Mouse (Mus musculus) left cerebral cortex, adult 8-10 months (tissue): ENCODE measurements at regions not wholly inside any gene's neighbourhood (a gene's known extent, or its start where the extent isn't known, plus 50 kb on each side); places are given as distances from the start of the nearest gene placed in this dataset.
A peak's percentile ranks its signal among the peaks of the same experiment; 100 is the strongest.
"Not testable (repeated sequence)": the region's sequence is repeated elsewhere in the genome, so short reads cannot be mapped to it uniquely, and the experiment has no call there.

Experiments used
- DNase-seq, 2 experiments: peaks; one replicate each; pipeline ENCODE4 v3.0.0; 2022; ENCODE audit warnings: low spot score in 2 of 2

DNA sequence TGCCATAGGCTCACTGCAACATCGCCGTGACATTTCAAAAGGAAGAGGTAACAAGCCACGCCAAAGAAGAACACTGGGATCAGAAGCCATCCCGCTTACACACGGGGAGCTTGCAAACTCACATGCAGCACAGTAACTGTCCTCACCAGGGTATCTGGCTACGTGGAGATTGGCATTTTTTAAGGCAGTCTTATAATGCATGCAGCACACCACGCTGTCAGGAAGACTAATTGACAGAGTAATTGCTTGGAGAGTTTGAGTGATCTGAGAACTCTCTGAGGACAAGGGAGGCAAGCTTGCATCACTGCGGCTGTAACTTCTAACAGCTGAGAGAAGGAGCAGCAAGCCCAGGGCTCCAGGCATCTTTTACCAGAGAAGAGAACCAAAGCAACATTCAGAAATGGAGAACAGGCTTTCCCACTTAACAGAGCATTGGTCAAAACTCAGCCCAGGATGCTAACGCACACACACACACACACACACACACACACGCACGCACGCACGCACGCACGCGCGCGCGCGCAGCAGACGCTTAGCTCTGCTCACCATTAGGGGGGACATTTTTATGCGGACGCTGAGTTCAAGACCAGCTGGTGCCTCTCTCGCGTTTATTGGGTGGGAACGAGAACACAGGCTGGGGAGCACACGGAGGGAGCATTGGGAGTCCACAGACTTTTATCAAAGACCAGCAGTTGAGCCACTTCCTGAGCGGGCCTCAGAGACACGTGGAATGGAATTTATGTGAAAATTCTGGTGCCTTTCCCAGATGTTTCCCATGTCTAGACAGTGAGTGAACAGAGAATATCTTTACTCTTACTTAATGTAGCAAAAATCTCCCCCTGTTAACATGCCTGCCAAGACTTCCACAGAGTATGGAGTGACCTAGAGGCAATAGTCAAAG, 66.6 kb downstream of the 1700129C05Rik start:
- no peak for DNase-seq

DNA sequence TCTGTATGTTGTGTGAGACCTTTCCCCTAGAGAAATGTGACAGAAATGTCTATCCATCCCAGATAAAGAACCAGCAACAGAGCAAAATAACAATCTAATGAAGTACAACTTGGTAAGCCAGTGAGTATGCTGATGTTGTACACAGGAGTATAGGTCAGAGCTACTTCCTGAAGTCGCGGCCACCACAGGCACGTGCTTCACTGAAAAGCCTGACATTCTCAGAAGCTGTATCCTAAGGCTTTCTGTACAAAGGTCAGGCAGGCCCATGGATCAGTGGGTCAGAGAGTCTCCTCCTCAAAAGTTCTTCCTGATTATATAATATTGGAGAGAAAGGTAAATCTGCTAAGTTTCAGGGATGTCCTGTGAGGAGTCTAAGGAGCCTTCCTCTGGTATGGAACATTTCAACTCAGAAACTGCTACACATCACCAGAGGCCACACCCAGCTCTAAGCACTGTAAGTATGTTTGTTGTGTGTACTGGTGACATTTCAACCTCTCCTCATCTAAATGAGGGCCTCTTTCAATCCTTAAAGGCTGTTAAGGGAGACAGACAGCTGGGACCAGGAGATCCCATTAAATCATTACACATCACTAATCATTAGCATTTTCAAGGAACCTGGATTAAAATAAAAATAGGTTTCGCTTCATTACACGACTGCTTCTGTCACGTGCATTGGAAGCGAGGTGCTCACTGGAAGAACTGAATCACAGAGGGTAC, 70.2 kb downstream of the 1700129C05Rik start:
- DNase-seq = no peak

GRCm38 (mm10) chr14:59070056-59070455, 72.6 kb downstream of the 1700129C05Rik start:
- no peak for DNase-seq

- DNase-seq = peak in 1 of 2 experiments; percentile 7
Measured at GRCm38 (mm10) chr14:59066456-59067220, 76.1 kb downstream of the 1700129C05Rik start.

DNA sequence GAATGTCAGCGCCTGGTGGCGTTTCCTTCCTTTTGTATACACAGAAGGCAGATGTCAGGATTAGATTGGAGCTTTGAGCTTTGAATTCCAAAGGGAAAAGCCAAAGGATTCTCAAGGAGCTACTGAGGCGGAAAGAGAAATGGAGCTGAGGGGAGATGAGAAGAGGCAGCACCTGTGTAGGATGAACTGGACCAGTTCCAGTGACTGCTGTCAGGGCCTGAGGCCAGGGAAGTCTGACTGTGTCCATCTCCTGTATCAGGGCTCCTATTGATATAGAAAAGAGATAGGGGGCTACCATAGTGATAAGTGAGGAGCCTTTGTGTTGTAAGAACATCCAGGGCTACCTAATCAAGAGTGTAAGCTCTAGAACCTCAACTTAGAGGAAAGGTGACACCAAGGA, 79.5 kb downstream of the 1700129C05Rik start:
- no peak for DNase-seq

DNA sequence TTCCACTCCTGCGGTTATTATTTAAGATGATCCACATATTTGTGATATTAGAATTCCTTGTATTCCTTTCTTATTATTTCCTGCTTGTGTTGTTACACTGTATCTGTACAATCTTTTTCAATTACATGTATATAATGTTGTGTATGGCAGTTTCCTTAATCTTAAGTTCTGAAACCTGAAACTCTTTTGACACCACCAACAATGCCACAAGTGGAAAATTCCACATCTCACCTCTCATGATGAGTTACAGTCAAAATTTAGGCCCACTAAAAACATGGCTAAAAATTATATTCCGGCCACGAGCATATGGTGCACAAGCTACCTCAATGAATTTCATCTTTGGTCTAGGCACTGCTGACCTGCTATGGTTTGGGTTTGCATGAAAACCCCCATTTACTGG, 85.9 kb downstream of the 1700129C05Rik start:
- DNase-seq = no peak

DNA sequence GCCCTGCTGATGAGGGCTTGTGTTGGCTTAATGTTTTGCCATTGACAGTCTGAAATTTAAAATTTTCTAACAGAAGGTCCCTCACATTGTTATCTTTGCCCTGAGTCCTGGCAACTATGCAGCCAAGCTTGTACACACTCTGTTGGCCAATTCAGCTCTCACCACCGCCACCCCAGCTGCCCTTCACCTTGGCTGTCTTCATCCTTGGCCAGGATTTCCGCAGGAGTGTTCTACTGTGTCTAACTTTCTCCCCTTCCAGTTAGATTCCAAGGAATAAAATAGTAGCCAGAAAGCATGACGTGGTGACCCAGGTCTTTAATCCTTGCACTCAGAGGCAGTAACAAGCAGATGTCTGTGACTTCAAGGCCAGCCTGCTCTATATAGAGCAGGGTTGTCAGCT, 87.4 kb downstream of the 1700129C05Rik start:
- no peak for DNase-seq

GRCm38 (mm10) chr14:59052421-59052820, 90.3 kb downstream of the 1700129C05Rik start:
- no peak for DNase-seq

DNA sequence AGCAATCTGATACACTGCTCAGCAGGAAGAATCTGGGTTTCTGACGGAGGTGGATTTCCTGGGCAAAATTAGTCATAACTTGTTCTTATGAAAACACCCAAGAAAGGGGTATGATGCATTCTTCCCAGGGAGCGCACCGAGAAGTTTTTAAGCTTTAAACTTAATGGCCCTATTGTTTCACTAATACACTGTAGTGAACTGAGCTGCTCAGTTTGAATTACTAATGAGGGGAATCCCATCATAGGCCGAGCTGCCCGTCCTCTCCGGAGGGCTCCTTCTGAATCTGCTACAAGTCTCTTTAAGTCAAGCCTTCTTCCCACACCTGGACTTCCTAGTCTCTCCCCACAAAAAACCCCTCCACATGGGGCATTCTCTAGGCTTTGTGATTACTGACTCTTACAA, 91.2 kb downstream of the 1700129C05Rik start:
- no peak for DNase-seq

DNA sequence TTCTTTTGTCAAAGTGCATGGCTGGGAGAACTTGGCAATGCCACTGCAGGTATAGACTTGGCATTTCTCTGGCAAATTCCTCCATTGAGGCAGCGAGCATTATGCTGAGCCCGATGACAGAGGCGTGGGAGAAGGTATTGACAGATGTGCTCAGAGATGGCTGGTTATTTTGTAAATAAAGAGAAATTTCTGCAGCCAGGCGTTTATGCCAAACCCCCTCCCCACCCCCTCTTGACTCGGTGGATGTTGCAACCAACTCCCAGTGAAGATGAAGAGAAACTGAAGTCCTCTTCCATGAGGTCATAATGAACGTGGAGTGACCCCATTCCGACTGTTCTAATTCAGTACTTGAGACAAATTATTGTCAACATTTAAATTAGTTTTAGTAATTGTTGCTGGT, 97.0 kb downstream of the 1700129C05Rik start:
- DNase-seq = no peak

GRCm38 (mm10) chr14:59045235-59045634, 97.5 kb downstream of the 1700129C05Rik start:
- DNase-seq = no peak

GRCm38 (mm10) chr14:59042152-59042551, 100.5 kb downstream of the 1700129C05Rik start:
- no peak for DNase-seq

DNA sequence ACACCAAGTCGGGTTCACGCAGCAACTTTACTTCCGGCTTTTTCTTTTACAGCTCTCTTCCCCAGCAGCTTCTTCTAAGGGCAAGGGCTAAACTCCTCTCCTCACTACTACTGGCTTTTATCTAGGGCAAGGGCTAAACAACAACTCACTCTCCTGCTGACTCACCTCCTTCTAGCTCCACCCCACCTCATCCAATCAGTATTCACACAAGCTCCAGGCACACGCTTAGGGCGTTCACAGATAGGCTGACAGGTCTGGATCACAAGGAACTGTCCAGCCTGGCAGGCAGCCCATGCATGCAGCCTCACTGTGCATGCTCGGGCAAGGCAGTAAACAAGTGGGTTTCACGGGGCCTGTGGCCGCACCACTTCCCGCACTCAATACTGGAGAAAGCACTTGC, 116.9 kb downstream of the 1700129C05Rik start:
- DNase-seq = not testable (repeated sequence)

- no peak for DNase-seq
Measured at GRCm38 (mm10) chr14:59009534-59009933, 133.2 kb downstream of the 1700129C05Rik start.

DNA sequence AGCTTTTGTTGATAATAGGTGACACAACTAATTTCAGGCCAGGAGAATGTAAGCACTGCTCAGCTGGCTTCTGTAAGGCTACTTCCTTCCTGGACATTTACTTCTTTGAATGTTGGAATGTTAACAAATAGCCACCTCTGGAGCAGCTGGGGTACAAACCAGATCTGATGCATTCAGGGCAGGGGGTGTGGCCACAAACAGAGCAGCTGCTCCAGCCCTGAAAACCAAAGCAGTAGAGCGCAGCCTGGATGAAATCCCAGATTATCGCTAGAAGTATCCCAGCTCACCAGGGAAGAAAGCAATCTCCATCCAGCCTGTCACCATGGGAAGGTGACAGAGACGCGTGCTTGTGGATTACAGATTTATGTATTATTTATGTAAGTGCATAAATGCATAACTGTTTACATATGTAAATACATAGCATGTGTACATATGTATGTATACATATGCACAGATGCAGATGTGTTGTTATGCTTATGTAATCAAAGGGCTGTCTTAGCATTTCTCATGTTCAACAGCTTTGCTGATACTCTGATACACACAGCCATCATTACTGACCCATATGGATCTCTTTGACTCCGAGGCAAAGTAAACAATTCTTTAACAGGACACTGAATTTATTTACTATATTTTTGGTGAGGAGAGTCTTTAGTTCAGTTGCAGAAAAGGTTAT, 143.5 kb downstream of the 1700129C05Rik start:
- no peak for DNase-seq

DNA sequence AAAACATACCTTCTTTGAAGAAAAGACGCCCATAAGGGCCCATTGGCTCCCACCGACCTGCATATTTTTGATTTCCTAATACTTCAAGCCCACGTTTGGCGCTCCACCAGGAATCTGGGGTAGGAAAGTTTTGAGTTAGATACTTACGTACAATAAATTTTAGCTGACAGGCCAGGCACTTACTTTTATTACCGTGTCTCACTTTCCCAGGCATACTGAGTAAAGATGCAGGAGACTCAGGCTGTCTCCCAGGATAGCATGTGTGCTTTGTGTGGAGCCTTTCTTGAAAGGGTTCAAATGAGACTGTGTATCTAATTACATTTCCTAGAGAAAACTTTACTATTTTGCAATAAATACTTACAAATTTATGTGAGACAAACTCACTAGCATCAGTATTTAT, 147.7 kb downstream of the 1700129C05Rik start:
- DNase-seq = no peak

GRCm38 (mm10) chr14:58989644-58990217, 153.0 kb downstream of the 1700129C05Rik start:
- no peak for DNase-seq

DNA sequence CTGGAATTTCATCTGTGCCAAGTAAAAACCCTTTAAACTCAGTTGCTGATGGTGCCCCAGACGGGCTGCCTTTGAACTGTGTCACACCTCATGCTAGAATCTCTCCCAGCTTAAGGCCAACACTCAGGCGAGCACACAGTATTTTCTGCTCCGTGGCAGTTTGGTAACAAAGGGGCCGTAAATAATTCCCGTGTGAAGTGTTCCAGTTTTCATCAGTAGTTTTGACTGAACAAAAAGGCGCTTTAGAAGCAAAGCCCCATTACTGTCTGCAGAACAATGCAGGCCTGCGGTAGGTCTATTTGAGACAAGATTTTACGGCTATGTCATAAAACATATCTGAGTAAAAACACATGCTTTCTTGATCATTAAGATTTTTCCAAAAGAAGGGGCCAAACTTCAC, 155.0 kb downstream of the 1700129C05Rik start:
- no peak for DNase-seq

DNA sequence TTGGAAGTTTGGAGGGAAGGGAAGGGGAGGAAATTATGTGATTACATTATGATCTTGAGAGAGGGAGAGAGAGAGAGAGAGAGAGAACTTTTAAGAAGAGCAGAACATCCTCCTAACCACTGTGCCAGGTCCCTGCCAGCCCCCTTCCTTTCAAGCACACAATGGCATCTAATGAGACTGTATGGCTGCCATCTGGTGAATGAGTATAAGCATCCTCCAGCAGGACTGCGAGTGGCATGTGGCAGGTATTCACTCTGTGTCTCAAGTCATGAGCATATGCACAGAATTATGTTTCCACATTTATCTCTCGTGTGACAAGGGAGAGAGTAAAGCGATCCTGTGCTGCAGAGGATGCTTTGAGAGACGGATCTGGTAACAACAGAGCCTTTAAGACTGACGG, 156.9 kb downstream of the 1700129C05Rik start:
- DNase-seq = no peak

GRCm38 (mm10) chr14:58976791-58977190, 165.9 kb downstream of the 1700129C05Rik start:
- no peak for DNase-seq

- no peak for DNase-seq
Measured at GRCm38 (mm10) chr14:58969248-58969647, 173.4 kb downstream of the 1700129C05Rik start.
